Mouse (Mus musculus): ENCODE measurements around the gene Pth1r.

GRCm38 (mm10) chr9:110718810-110719209 lies 28.1 kb downstream of the Pth1r start:
- TF ChIP-seq GATA1 (IDR thresholded peaks at IDR 0.05; ENCODE audit: borderline replicate concordance, low read length) (no peak), FLI1 (IDR thresholded peaks at IDR 0.05; ENCODE audit: low read length) (no peak)

Measured in megakaryocyte, embryonic 14.5 days (primary cell).